Mouse (Mus musculus): ENCODE data around the gene Meis3. TPM values are rescaled to one million over a fixed set of nuclear protein-coding genes. Genes with fewer than 3 reads are reported as not detected.

The Meis3 gene
- 14.2 and 17.7 TPM in 2 replicates for polyA plus RNA-seq (2014; fragmentation: Nextera tagmentation; extraction: Ambion mirVana)

DNA sequence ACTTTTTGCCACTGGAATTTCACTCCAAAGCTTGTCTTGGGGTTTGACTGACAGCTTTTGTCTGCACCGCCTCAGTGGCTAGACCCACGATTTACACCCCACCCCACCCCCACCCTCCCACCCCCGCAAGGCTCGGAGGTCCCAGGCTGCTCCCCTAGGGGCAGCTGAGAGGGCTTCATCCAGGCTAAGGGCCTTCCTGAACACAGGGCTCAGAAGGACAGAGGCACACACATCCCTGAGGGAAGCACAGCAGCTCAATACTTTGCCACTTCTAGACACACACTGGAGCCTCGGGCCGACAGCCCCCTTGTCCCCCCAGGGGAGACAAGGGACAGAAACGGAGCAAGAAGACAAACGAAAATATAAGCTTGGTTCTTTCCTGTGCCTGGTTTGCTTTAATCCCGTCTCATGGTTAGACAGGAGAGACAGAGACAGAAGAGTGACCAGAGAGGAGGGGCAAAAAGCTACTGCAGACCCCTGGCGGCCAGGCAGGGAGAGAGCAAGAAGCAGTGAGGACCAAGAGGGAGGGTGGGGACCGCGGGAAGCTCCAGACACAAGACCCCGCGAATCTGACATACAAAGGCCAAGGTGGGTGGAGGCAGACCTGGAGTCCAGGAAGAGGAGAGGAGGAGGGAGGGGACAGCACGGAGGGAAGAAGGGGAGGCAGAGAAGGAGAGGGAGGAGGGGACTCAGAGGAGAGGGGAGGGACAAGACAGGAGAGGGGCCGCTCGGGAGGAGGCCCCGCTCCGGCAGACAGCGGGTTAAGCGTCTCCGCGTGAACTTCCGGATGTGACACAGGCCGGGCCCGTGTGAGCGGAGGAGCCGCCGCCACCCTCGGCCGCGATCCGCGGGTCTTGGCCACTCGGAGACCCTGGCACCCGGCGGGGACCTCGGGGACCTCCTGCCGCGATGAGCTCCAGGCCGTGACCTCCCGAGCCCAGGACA is at the start of gene Meis3:
Gene Meis3 (plus strand): TSS at position 494 of the 945 bp plus-strand sequence.
- DNase-seq (ENCODE audit: low spot score) (peak; percentile 60), ATAC-seq (replicated peaks; ENCODE audit: low FRiP score) (peak; percentile 55; the same call in 1 of the 2 replicates)
- no peaks in the 10 kb centered on the region for H3K9me3 ChIP-seq (ENCODE audit: control insufficient read depth, low read length)
- peak within 1 kb of the TSS; percentile 51 for H3K4me3 ChIP-seq (ENCODE audit: low read depth, low read length)
- H3K4me1 ChIP-seq (replicated peaks; ENCODE audit: control insufficient read depth, insufficient read depth, low read length), result peaks cover 5% of the 10 kb centered on the region; the same call in 1 of the 2 replicates
- no peak within 1 kb of the TSS for H3K27ac ChIP-seq (ENCODE audit: low read depth, low read length)
- peak within 1 kb of the TSS; percentile 39; the same call in 1 of the 2 replicates for H3K9ac ChIP-seq (ENCODE audit: low read depth, low read length)
- 1% methylated on average over 42 of the region's 42 CpGs for WGBS
- peak within 1 kb of the TSS; percentile 79 for H3K4me2 ChIP-seq
- peaks cover 35% of the 10 kb centered on the region for H3K27me3 ChIP-seq (replicated peaks; ENCODE audit: control insufficient read depth, insufficient read depth, low read length)
- H3K36me3 ChIP-seq (ENCODE audit: control insufficient read depth, insufficient read depth, low read length), result no peaks in the 10 kb centered on the region

GRCm38 (mm10) chr7:16125829-16126228 is 49.1 kb upstream of the Meis3 start:
- Histone ChIP-seq H3K4me3 (ENCODE audit: low read depth, low read length) (no peak overlapping the region), H3K27me3 (replicated peaks; ENCODE audit: control insufficient read depth, insufficient read depth, low read length) (peaks cover 12% of the 10 kb centered on the region), H3K4me2 (no peak overlapping the region), H3K27ac (ENCODE audit: low read depth, low read length) (no peak overlapping the region), H3K9ac (ENCODE audit: low read depth, low read length) (no peak overlapping the region), H3K36me3 (ENCODE audit: control insufficient read depth, insufficient read depth, low read length) (no peaks in the 10 kb centered on the region), H3K9me3 (ENCODE audit: control insufficient read depth, low read length) (no peaks in the 10 kb centered on the region), H3K4me1 (replicated peaks; ENCODE audit: control insufficient read depth, insufficient read depth, low read length) (0 out of 2 replicates have a peak, but pooled peaks cover 7% of the 10 kb centered on the region)
- DNase-seq (ENCODE audit: low spot score) (no peak), ATAC-seq (replicated peaks; ENCODE audit: low FRiP score) (no peak)
- 77% methylated on average over 9 of the region's 9 CpGs for WGBS

GRCm38 (mm10) chr7:16128344-16128743 is 46.5 kb upstream of the Meis3 start:
- WGBS, result 86% methylated on average over 6 of the region's 6 CpGs
- Histone ChIP-seq H3K36me3 (ENCODE audit: control insufficient read depth, insufficient read depth, low read length) (no peaks in the 10 kb centered on the region), H3K27ac (ENCODE audit: low read depth, low read length) (no peak overlapping the region), H3K4me2 (no peak overlapping the region), H3K4me3 (ENCODE audit: low read depth, low read length) (no peak overlapping the region), H3K4me1 (replicated peaks; ENCODE audit: control insufficient read depth, insufficient read depth, low read length) (0 out of 2 replicates have a peak, but pooled peaks cover 7% of the 10 kb centered on the region), H3K27me3 (replicated peaks; ENCODE audit: control insufficient read depth, insufficient read depth, low read length) (peaks cover 28% of the 10 kb centered on the region), H3K9me3 (ENCODE audit: control insufficient read depth, low read length) (no peaks in the 10 kb centered on the region), H3K9ac (ENCODE audit: low read depth, low read length) (no peak overlapping the region)
- ATAC-seq (replicated peaks; ENCODE audit: low FRiP score) (no peak), DNase-seq (ENCODE audit: low spot score) (no peak)

DNA sequence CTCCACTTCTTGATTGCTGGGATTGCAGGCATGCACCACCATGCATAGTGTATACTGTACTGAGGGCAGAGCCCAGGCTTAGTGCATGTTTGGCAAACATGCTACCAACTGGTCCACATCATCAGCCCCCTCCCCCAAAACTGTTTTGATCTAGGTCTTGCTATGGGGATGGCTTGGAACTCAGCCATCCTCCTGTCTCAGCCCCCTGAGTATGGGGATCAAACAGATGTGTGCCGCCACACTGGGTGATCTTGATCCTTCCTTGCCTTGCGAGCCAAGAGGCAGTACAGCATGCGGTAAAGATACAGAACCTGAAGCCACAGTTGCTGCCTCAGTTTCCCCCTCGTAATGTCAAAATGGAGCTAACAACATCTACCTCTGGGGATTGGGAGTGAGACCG is 46.0 kb upstream of the Meis3 start:
- Histone ChIP-seq H3K9me3 (ENCODE audit: control insufficient read depth, low read length) (no peaks in the 10 kb centered on the region), H3K4me3 (ENCODE audit: low read depth, low read length) (no peak overlapping the region), H3K4me1 (replicated peaks; ENCODE audit: control insufficient read depth, insufficient read depth, low read length) (0 out of 2 replicates have a peak, but pooled peaks cover 7% of the 10 kb centered on the region), H3K4me2 (no peak overlapping the region), H3K27me3 (replicated peaks; ENCODE audit: control insufficient read depth, insufficient read depth, low read length) (peaks cover 32% of the 10 kb centered on the region), H3K27ac (ENCODE audit: low read depth, low read length) (no peak overlapping the region), H3K9ac (ENCODE audit: low read depth, low read length) (no peak overlapping the region), H3K36me3 (ENCODE audit: control insufficient read depth, insufficient read depth, low read length) (no peaks in the 10 kb centered on the region)
- DNase-seq (ENCODE audit: low spot score) (no peak), ATAC-seq (replicated peaks; ENCODE audit: low FRiP score) (no peak)
- 67% methylated on average over 5 of the region's 5 CpGs for WGBS

DNA sequence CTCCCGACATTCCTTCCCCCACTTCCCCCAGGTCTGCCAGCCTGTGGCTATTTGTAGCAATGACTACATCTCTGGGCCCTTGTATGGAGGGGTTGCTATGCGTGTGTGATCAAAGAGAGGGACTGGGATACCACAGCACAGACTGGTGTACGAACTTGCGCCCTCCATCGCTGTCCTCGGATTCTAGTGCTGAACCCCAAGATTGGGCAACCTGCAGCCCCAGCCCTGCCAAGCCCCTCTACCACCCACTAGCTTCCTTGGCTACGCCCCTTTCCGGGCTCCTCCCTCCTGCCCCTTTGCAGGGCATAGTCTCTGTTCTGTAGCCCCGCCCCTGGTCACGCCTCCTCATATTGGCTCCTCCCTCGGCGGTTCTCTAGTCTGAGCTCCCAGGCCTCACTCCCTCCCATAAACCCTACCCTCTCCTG is 45.5 kb upstream of the Meis3 start, which contains the start of gene Slc8a2:
Gene Slc8a2 (plus strand): TSS at position 406 of the 425 bp plus-strand sequence.
- ATAC-seq (replicated peaks; ENCODE audit: low FRiP score), result peak; percentile 77
- no peak within 1 kb of the TSS for H3K27ac ChIP-seq (ENCODE audit: low read depth, low read length)
- peak; percentile 77 for DNase-seq (ENCODE audit: low spot score)
- H3K9ac ChIP-seq (ENCODE audit: low read depth, low read length), result no peak within 1 kb of the TSS; the same call in none of the 2 replicates
- no peaks in the 10 kb centered on the region for H3K36me3 ChIP-seq (ENCODE audit: control insufficient read depth, insufficient read depth, low read length)
- 0 out of 2 replicates have a peak, but pooled peaks cover 7% of the 10 kb centered on the region for H3K4me1 ChIP-seq (replicated peaks; ENCODE audit: control insufficient read depth, insufficient read depth, low read length)
- peak within 1 kb of the TSS; percentile 49 for H3K4me3 ChIP-seq (ENCODE audit: low read depth, low read length)
- peak within 1 kb of the TSS; percentile 69 for H3K4me2 ChIP-seq
- 4% methylated on average over 12 of the region's 12 CpGs for WGBS
- H3K27me3 ChIP-seq (replicated peaks; ENCODE audit: control insufficient read depth, insufficient read depth, low read length), result peaks cover 32% of the 10 kb centered on the region
- no peaks in the 10 kb centered on the region for H3K9me3 ChIP-seq (ENCODE audit: control insufficient read depth, low read length)

- WGBS, result 3% methylated on average over 38 of the region's 38 CpGs
- Histone ChIP-seq H3K9ac (ENCODE audit: low read depth, low read length) (no peak overlapping the region; the same call in none of the 2 replicates), H3K4me1 (replicated peaks; ENCODE audit: control insufficient read depth, insufficient read depth, low read length) (0 out of 2 replicates have a peak, but pooled peaks cover 7% of the 10 kb centered on the region), H3K9me3 (ENCODE audit: control insufficient read depth, low read length) (no peaks in the 10 kb centered on the region), H3K4me2 (peak overlapping the region; percentile 69), H3K27me3 (replicated peaks; ENCODE audit: control insufficient read depth, insufficient read depth, low read length) (peaks cover 32% of the 10 kb centered on the region), H3K27ac (ENCODE audit: low read depth, low read length) (no peak overlapping the region), H3K4me3 (ENCODE audit: low read depth, low read length) (peak overlapping the region; percentile 49), H3K36me3 (ENCODE audit: control insufficient read depth, insufficient read depth, low read length) (no peaks in the 10 kb centered on the region)
- peak; percentile 53 for ATAC-seq (replicated peaks; ENCODE audit: low FRiP score)
- DNase-seq (ENCODE audit: low spot score), result peak; percentile 66
Observed at GRCm38 (mm10) chr7:16129846-16130691, 44.8 kb upstream of the Meis3 start.

DNA sequence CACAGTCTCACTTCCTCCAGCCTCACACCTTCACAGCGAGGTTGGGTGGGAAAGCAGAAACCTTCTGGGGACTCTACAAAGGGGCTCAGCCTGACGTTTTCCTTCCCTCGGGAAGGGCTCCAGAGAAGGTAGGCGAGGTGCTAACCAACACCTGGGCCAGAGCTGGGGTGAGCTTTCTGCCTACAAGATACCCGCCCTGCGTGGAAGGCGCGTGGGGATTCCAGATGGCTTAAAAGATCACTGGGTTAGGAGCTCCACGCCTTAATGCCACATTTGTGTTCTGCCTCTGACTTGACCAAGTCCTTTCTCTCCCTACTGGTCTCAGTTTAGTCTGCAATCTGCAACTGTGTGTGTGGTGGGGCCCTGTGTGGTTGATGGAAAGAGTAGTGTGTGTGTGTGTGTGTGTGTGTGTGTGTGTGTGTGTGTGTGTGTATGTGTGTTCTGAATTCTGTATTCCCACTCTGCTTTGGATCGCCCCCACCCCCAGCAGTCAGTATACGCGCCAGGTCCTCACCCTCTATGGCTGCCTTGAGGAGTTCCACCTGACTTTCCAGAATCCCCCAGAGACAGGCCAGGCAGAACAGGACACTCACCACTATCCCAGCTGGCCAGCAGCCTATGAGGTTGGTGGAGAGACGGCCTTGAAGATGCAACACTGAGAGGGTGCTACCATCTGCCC is 43.8 kb upstream of the Meis3 start:
- no peaks in the 10 kb centered on the region for H3K36me3 ChIP-seq (ENCODE audit: control insufficient read depth, insufficient read depth, low read length)
- H3K27me3 ChIP-seq (replicated peaks; ENCODE audit: control insufficient read depth, insufficient read depth, low read length), result peaks cover 32% of the 10 kb centered on the region
- H3K4me1 ChIP-seq (replicated peaks; ENCODE audit: control insufficient read depth, insufficient read depth, low read length), result 0 out of 2 replicates have a peak, but pooled peaks cover 7% of the 10 kb centered on the region
- H3K4me2 ChIP-seq, result peak overlapping the region; percentile 69; the same call in 1 of the 2 replicates
- ATAC-seq (replicated peaks; ENCODE audit: low FRiP score), result no peak
- H3K9me3 ChIP-seq (ENCODE audit: control insufficient read depth, low read length), result no peaks in the 10 kb centered on the region
- DNase-seq (ENCODE audit: low spot score), result no peak
- H3K4me3 ChIP-seq (ENCODE audit: low read depth, low read length), result peak overlapping the region; percentile 49; the same call in 1 of the 2 replicates
- WGBS, result 33% methylated on average over 13 of the region's 13 CpGs
- no peak overlapping the region for H3K27ac ChIP-seq (ENCODE audit: low read depth, low read length)
- no peak overlapping the region; the same call in 1 of the 2 replicates for H3K9ac ChIP-seq (ENCODE audit: low read depth, low read length)

All from liver, embryonic 11.5 days (tissue).